Mouse (Mus musculus) cerebellum, adult 2 months (tissue): Measurements from ENCODE around the gene Anxa2.

Experiments used
- CTCF ChIP-seq: fragments of 200-500 bp; IDR thresholded peaks from 2 replicates; pipeline ENCODE4 v1.5.1; 2011; ENCODE audit warnings: low read depth, mild to moderate bottlenecking, control low read depth, low read length, moderate library complexity, borderline replicate concordance; ENCODE audit not compliant: insufficient read depth
- POLR2A ChIP-seq: fragments of 200-500 bp; IDR thresholded peaks from 2 replicates; pipeline ENCODE4 v1.6.1; 2011; ENCODE audit warnings: low read length, control low read depth, borderline replicate concordance; ENCODE audit not compliant: insufficient read depth

- no peak for TF ChIP-seq POLR2A
- TF ChIP-seq CTCF: no peak
Measured at GRCm38 (mm10) chr9:69458982-69459381, 5.6 kb downstream of the Anxa2 start.
